ENCODE assay signal across 14 mouse cellular contexts in genomic region chr10:70262051-70262450, GRCm38 (mm10). TPM values are rescaled to one million over a fixed set of nuclear protein-coding genes. Genes with fewer than 3 reads are reported as not detected.
"Had no signal": no experiment of that assay in that cellular context is flagged by ENCODE, and none has a peak within 500 bp of the region (broad histone marks: within the 10 kb centered on the region; RNA-seq: fewer than 3 reads in every experiment).

No protein-coding gene starts in this region.

- ATAC-seq: intestine, embryonic 15.5 days had no signal

- H3K27me3 ChIP-seq: intestine, embryonic 15.5 days; liver, embryonic 13.5 days; neural tube, embryonic 12.5 days; stomach, embryonic 15.5 days had no signal

- H3K27ac ChIP-seq: intestine, embryonic 15.5 days; left cerebral cortex, adult 2 months; limb, embryonic 10.5 days; liver, embryonic 13.5 days; midbrain, embryonic 10.5 days; neural tube, embryonic 12.5 days; stomach, embryonic 15.5 days had no signal

- H3K4me2 ChIP-seq: intestine, embryonic 15.5 days; liver, embryonic 13.5 days; lung, embryonic 14.5 days; neural tube, embryonic 12.5 days; stomach, embryonic 15.5 days had no signal

- H3K9ac ChIP-seq: intestine, embryonic 15.5 days; liver, embryonic 13.5 days; lung, embryonic 14.5 days; neural tube, embryonic 12.5 days; stomach, embryonic 15.5 days had no signal

- H3K4me1 ChIP-seq: intestine, embryonic 15.5 days; limb, embryonic 10.5 days; liver, embryonic 13.5 days; neural tube, embryonic 12.5 days; stomach, embryonic 15.5 days had no signal

- H3K4me3 ChIP-seq: intestine, embryonic 15.5 days; left cerebral cortex, adult 2 months; limb, embryonic 10.5 days; liver, embryonic 13.5 days; midbrain, embryonic 10.5 days; myocyte; neural tube, embryonic 12.5 days; stomach, embryonic 15.5 days had no signal

- H3K9me3 ChIP-seq: intestine, embryonic 15.5 days; limb, embryonic 10.5 days; liver, embryonic 13.5 days; midbrain, embryonic 10.5 days; neural tube, embryonic 12.5 days; stomach, embryonic 15.5 days had no signal

- DNase-seq: liver, embryonic 13.5 days; lung, embryonic 14.5 days; lung, postnatal 10 days; lung, postnatal 4 days; midbrain, embryonic 14.5 days; thymus, postnatal 36 days had no signal

- H3K36me3 ChIP-seq: intestine, embryonic 15.5 days; limb, embryonic 10.5 days; liver, embryonic 13.5 days; midbrain, embryonic 10.5 days; neural tube, embryonic 12.5 days; stomach, embryonic 15.5 days had no signal

RNA-seq across cellular contexts. Expression of gene Mrln, which starts 57.6 kb away (rescaled TPM):
- polyA plus RNA-seq: lung, embryonic 14.5 days; midbrain, embryonic 14.5 days; spleen, adult 2 months had no signal
